Mouse (Mus musculus) heart, postnatal 0 days (tissue): ENCODE results near the gene Rhot2. TPM values are rescaled to one million over a fixed set of nuclear protein-coding genes. Genes with fewer than 3 reads are reported as not detected.

Experiments
- ATAC-seq: fragments of 200-750 bp; cut with Nextera tagmentation; 2 replicates; pipeline ENCODE4 v1.8.0; 2017; ENCODE audit warnings: low read depth, moderate number of reproducible peaks, moderate library complexity; ENCODE audit not compliant: insufficient read depth
- DNase-seq: peaks from one replicate; pipeline ENCODE4 v3.0.0-alpha.2; 2016; ENCODE audit warnings: low spot score
- H3K27ac ChIP-seq: fragments of 300-500 bp; sonication (generic); 2 replicates; pipeline ENCODE4 v1.5.1; 2014; ENCODE audit warnings: low read depth, mild to moderate bottlenecking
- H3K27me3 ChIP-seq: fragments of 300-500 bp; sonication (generic); 2 replicates; pipeline ENCODE4 v1.6.1; 2014; ENCODE audit warnings: low read length, mixed read lengths; ENCODE audit not compliant: control insufficient read depth, insufficient read depth
- H3K36me3 ChIP-seq: fragments of 300-500 bp; sonication (generic); replicated peaks from 2 replicates; pipeline ENCODE4 v1.6.1; 2014; ENCODE audit warnings: low read length, mixed read lengths; ENCODE audit not compliant: control insufficient read depth, insufficient read depth
- H3K4me1 ChIP-seq: fragments of 300-500 bp; sonication (generic); 2 replicates; pipeline ENCODE4 v1.6.1; 2014; ENCODE audit warnings: antibody characterized with exemption; ENCODE audit not compliant: control insufficient read depth, insufficient read depth
- H3K4me2 ChIP-seq: fragments of 300-500 bp; sonication (generic); 2 replicates; pipeline ENCODE4 v1.6.1; 2014; ENCODE audit warnings: low read depth, mild to moderate bottlenecking, low read length, moderate library complexity
- H3K4me3 ChIP-seq: fragments of 300-500 bp; sonication (generic); 2 replicates; pipeline ENCODE4 v1.5.1; 2014; ENCODE audit warnings: low read depth, low read length
- H3K9ac ChIP-seq: fragments of 300-500 bp; sonication (generic); replicated peaks from 2 replicates; pipeline ENCODE4 v1.6.1; 2014; ENCODE audit warnings: low read depth, low read length, mixed read lengths
- H3K9me3 ChIP-seq: fragments of 300-500 bp; sonication (generic); replicated peaks from 2 replicates; pipeline ENCODE4 v1.6.1; 2016; ENCODE audit warnings: low read length; ENCODE audit not compliant: control insufficient read depth
- CTCF ChIP-seq: IDR thresholded peaks from 2 replicates; pipeline ENCODE4 v1.5.1; 2016; ENCODE audit warnings: antibody characterized with exemption, control low read depth, low read depth
- EP300 ChIP-seq: IDR thresholded peaks from 2 replicates; pipeline ENCODE4 v1.6.1; 2016; ENCODE audit warnings: antibody characterized with exemption, low read depth
- WGBS: fragments of 180-500 bp; shearing (Covaris S2); extraction: QIAGEN DNeasy Blood & Tissue Kit; methylation state at CpG from one replicate; pipeline ENCODE4 v1.1.7; 2014; 5-methylcytosine and 5-hydroxymethylcytosine counted together
- polyA plus RNA-seq: library from polyadenylated mRNA; unstranded; fragments of >200 nt; fragmentation: Nextera tagmentation; extraction: Ambion mirVana; gene quantifications from 2 replicates; pipeline ENCODE4 v1.2.1, GENCODE M21; 2015
- total RNA-seq: library from RNA; depleted of rRNA; stranded (reverse); fragments of >200 nt; gene quantifications from 2 replicates; pipeline ENCODE4 v1.2.3, GENCODE M21; 2014; ENCODE audit warnings: low replicate concordance

The Rhot2 gene
- total and polyA plus RNA-seq, 2 experiments from 2014 or later, result 27.5 to 88.2 TPM

GRCm38 (mm10) chr17:25885636-25886035 lies 41.0 kb upstream of the Rhot2 start:
- DNase-seq (no peak), ATAC-seq (no peak)
- Histone ChIP-seq H3K9ac (no peak overlapping the region), H3K4me1 (no peaks in the 10 kb centered on the region), H3K4me3 (no peak overlapping the region), H3K9me3 (no peaks in the 10 kb centered on the region), H3K27ac (no peak overlapping the region), H3K27me3 (no peaks in the 10 kb centered on the region), H3K4me2 (no peak overlapping the region), H3K36me3 (peaks cover 38% of the 10 kb centered on the region)
- TF ChIP-seq EP300 (no peak), CTCF (peak; percentile 30)
- 73% methylated on average over 4 of the region's 4 CpGs for WGBS

DNA sequence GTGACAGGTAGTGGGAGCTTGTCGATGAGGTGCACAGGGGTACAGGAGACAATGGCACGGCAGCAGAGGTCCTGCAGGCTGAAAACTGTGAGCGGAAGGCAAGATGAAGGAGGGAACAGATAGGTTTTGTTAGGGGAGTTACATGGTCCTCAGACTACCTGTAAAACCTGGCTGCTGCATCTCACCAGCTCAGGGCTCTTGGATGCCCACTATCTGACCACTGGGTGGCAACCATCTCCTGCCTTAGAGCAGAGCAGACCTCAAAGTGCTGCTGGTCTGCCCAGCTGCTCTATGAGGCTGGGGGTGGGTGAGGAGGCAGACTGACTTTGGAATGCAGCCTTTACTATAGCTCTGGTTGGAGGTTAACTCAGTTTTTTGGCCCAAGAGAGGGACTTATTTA lies 39.2 kb upstream of the Rhot2 start:
- H3K9me3 ChIP-seq, result no peaks in the 10 kb centered on the region
- H3K27me3 ChIP-seq, result no peaks in the 10 kb centered on the region
- H3K36me3 ChIP-seq, result peaks cover 28% of the 10 kb centered on the region
- no peak for DNase-seq
- TF ChIP-seq CTCF, result 0 out of 2 replicates have a peak, but pooled peaks have one; percentile 1
- no peak for TF ChIP-seq EP300
- H3K4me2 ChIP-seq, result no peak overlapping the region
- H3K4me1 ChIP-seq, result no peaks in the 10 kb centered on the region
- no peak overlapping the region for H3K9ac ChIP-seq
- WGBS, result 98% methylated on average over 3 of the region's 3 CpGs
- no peak for ATAC-seq
- H3K4me3 ChIP-seq, result no peak overlapping the region
- H3K27ac ChIP-seq, result no peak overlapping the region

- no peak overlapping the region for H3K4me2 ChIP-seq
- H3K4me1 ChIP-seq, result no peaks in the 10 kb centered on the region
- no peaks in the 10 kb centered on the region for H3K9me3 ChIP-seq
- DNase-seq, result no peak
- H3K36me3 ChIP-seq, result peaks cover 28% of the 10 kb centered on the region
- ATAC-seq, result no peak
- H3K9ac ChIP-seq, result no peak overlapping the region
- H3K4me3 ChIP-seq, result no peak overlapping the region
- TF ChIP-seq CTCF (no peak), EP300 (no peak)
- no peaks in the 10 kb centered on the region for H3K27me3 ChIP-seq
- H3K27ac ChIP-seq, result no peak overlapping the region
- 91% methylated on average over 8 of the region's 8 CpGs for WGBS
Observed at GRCm38 (mm10) chr17:25883268-25883667, 38.6 kb upstream of the Rhot2 start.

DNA sequence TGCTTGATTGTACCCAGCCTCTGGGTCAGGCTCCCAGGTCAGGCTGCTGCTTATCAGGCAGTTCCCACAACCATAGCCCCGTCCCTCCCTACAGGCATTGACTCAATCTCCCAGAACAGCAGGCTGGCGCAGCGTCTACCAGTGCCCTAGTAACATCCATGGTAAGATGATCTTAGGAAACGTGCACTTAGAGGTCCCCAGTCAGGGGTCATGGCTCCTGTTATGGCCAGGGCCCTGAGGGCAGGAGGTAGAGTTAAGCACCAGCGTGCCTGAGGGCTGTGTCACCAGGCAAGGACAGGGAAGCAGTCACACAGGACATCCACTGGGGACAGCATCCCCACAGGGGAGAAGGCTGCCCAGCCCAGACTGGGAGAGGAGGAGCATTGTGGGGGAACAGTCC lies 37.7 kb upstream of the Rhot2 start:
- H3K36me3 ChIP-seq, result peaks cover 25% of the 10 kb centered on the region

DNA sequence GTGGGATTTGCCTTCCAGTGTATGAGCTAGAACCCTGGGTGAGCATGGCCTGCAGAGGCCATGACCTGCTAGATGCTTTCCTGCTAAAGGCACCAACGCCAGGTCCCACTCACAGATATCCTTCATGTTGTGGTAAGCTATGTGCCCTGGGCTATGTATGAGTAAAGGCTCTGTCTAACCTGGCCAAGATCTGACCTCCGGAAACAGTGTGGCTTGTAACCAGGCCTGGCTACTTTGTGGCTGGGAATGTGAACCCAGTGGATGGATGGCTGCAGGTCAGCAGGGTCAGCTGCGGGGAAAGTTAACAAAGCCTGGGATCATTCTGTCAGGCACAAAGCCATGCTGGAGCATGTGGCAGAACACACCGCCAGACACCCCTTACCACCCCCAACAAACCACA lies 37.0 kb upstream of the Rhot2 start:
- DNase-seq, result no peak
- Histone ChIP-seq H3K4me3 (no peak overlapping the region), H3K27me3 (no peaks in the 10 kb centered on the region), H3K9ac (no peak overlapping the region), H3K9me3 (no peaks in the 10 kb centered on the region), H3K4me2 (no peak overlapping the region), H3K4me1 (no peaks in the 10 kb centered on the region), H3K27ac (no peak overlapping the region), H3K36me3 (peaks cover 25% of the 10 kb centered on the region)
- TF ChIP-seq EP300 (no peak), CTCF (no peak)
- no peak for ATAC-seq
- 66% methylated on average over 4 of the region's 4 CpGs for WGBS

More for the DNA sequence above, 37.7 kb upstream of the Rhot2 start:
- no peaks in the 10 kb centered on the region for H3K4me1 ChIP-seq
- H3K9me3 ChIP-seq, result no peaks in the 10 kb centered on the region
- no peak overlapping the region for H3K9ac ChIP-seq
- WGBS, result 53% methylated on average over 5 of the region's 5 CpGs
- H3K27me3 ChIP-seq, result no peaks in the 10 kb centered on the region
- H3K4me3 ChIP-seq, result no peak overlapping the region
- ATAC-seq, result 0 out of 2 replicates have a peak, but pooled peaks have one; percentile 6
- no peak for DNase-seq
- H3K27ac ChIP-seq, result no peak overlapping the region
- no peak overlapping the region for H3K4me2 ChIP-seq
- TF ChIP-seq CTCF (no peak), EP300 (no peak)

DNA sequence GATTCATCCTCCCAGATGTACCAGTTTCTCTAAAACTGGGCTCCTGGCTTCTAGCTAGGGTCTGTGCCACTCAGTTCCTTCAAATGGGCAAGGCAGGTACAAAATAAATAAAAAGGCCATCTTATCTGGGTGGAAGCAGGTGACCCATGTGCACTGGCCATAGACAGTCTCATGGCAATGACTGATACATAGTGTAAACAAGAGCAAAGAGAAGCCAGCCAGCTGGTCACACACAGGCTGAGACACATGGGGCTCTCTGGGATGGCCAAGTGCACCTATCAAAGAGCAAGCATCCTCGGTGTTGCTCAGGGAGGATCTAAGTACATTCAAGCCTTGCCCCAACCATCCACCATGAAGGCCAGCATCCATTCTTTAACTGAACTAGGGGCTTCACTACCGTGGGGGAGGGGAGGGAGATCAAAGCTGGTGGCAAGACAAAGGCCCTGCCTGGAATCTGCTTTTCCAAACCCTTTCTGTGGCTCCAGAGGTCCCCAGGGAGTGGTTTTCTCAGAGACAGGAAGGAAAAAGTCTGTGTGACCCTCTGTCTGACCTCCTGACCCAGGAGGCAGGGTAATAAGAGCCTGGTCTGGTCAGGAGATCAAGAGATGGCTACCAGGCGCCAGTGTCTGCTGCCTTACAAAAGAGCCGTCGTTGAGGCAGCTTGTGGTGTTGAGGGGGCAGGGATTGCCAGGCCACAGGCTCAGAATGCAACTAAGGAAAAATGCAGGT lies 36.4 kb upstream of the Rhot2 start:
- peaks cover 25% of the 10 kb centered on the region for H3K36me3 ChIP-seq
- H3K27ac ChIP-seq, result no peak overlapping the region
- H3K9ac ChIP-seq, result no peak overlapping the region
- WGBS, result 25% methylated on average over 5 of the region's 5 CpGs
- H3K4me3 ChIP-seq, result no peak overlapping the region
- TF ChIP-seq EP300 (no peak), CTCF (no peak)
- H3K4me1 ChIP-seq, result peaks cover 5% of the 10 kb centered on the region; the same call in 1 of the 2 replicates
- no peak for DNase-seq
- no peak for ATAC-seq
- no peak overlapping the region for H3K4me2 ChIP-seq
- H3K9me3 ChIP-seq, result no peaks in the 10 kb centered on the region
- H3K27me3 ChIP-seq, result no peaks in the 10 kb centered on the region
